Mouse (Mus musculus): Measurements from ENCODE around the gene Klf4.

- TF ChIP-seq CTCF (IDR thresholded peaks at IDR 0.05) (no peak), POLR2A (IDR thresholded peaks at IDR 0.05; ENCODE audit: insufficient read depth, low read depth, low read length) (no peak), EP300 (IDR thresholded peaks at IDR 0.05; ENCODE audit: insufficient read depth, low read depth, low read length) (no peak)
Measured at GRCm38 (mm10) chr4:55563050-55563449, 30.8 kb upstream of the Klf4 start.

Measured in heart, adult 2 months (tissue).